Mouse (Mus musculus): ENCODE data around the gene Fbxl19.

The Fbxl19 gene

DNA sequence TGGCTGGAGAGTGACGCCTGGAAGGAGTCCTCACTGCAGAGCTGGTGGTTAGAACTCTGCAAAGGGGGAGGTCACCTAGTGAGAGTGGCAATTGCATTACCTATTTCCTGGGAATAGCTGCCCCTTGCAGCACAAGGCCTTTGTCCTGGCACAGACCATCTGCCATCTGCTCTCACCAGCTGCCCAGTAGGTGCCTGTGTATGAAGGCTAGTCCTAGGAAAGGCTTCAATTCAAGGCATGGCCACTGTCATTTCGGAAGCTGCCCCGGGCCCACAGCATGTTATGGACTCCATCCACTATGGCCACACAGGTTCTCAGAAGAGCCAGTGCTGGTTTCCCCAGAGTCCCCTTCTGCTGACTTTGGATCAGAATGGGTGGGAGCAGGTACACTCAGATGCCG lies 54.2 kb downstream of the Fbxl19 start:
- Histone ChIP-seq H3K27me3 (ENCODE audit: insufficient read depth, low read length) (no peaks in the 10 kb centered on the region), H3K9me3 (ENCODE audit: low read length) (no peaks in the 10 kb centered on the region), H3K36me3 (ENCODE audit: insufficient read depth, low read length) (peaks cover 85% of the 10 kb centered on the region), H3K4me3 (replicated peaks; ENCODE audit: low read length) (no peak overlapping the region), H3K4me1 (replicated peaks; ENCODE audit: low read depth, low read length) (peaks cover 69% of the 10 kb centered on the region)
- TF ChIP-seq POU5F1 (IDR thresholded peaks at IDR 0.05; ENCODE audit: borderline replicate concordance, low read length) (no peak), NANOG (IDR thresholded peaks at IDR 0.05; ENCODE audit: borderline replicate concordance, low read length) (no peak), CTCF (conservative IDR thresholded peaks at IDR 0.05; ENCODE audit: low read length) (no peak)

DNA sequence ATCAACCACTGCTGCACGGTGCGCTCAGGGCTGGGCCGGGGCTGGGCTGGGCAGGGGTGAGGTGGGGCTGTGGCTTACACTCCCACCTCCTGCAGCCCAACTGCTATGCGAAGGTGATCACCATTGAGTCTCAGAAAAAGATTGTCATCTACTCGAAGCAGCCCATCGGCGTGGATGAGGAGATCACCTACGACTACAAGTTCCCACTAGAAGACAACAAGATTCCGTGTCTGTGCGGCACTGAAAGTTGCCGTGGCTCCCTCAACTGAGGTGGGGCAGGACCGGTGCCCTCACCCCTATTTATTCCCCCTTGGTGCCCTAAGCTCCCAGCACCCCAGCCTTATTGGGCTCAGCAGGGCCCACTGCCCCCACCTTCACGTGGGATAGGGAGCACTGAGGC lies 54.9 kb downstream of the Fbxl19 start:
- Histone ChIP-seq H3K36me3 (ENCODE audit: insufficient read depth, low read length) (peaks cover 82% of the 10 kb centered on the region), H3K4me3 (replicated peaks; ENCODE audit: low read length) (no peak overlapping the region), H3K9me3 (ENCODE audit: low read length) (no peaks in the 10 kb centered on the region), H3K4me1 (replicated peaks; ENCODE audit: low read depth, low read length) (peaks cover 75% of the 10 kb centered on the region), H3K27me3 (ENCODE audit: insufficient read depth, low read length) (no peaks in the 10 kb centered on the region)
- TF ChIP-seq POU5F1 (IDR thresholded peaks at IDR 0.05; ENCODE audit: borderline replicate concordance, low read length) (no peak), NANOG (IDR thresholded peaks at IDR 0.05; ENCODE audit: borderline replicate concordance, low read length) (no peak), CTCF (conservative IDR thresholded peaks at IDR 0.05; ENCODE audit: low read length) (no peak)

DNA sequence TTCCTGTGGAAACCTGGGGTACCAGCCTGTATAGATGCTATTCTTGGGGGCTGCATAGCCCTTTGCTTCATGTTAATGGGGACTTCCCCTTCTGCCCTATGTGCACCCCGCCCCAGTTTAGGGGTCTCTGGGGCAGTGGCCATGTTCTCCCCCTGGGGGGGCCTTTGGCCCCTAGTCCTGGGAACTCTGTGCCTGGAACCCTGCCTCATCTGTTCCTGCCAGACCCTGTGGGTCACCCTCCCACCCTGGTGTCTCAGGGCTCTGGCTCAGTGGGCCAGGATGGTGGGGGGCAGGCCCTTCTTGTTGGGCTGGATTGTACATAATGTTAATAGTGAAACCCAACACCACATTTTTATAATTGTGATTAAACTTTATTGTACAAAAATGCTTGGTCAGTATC lies 55.4 kb downstream of the Fbxl19 start:
- Histone ChIP-seq H3K27me3 (ENCODE audit: insufficient read depth, low read length) (no peaks in the 10 kb centered on the region), H3K4me3 (replicated peaks; ENCODE audit: low read length) (no peak overlapping the region), H3K36me3 (ENCODE audit: insufficient read depth, low read length) (peaks cover 78% of the 10 kb centered on the region), H3K4me1 (replicated peaks; ENCODE audit: low read depth, low read length) (peaks cover 77% of the 10 kb centered on the region), H3K9me3 (ENCODE audit: low read length) (no peaks in the 10 kb centered on the region)
- TF ChIP-seq POU5F1 (IDR thresholded peaks at IDR 0.05; ENCODE audit: borderline replicate concordance, low read length) (no peak), CTCF (conservative IDR thresholded peaks at IDR 0.05; ENCODE audit: low read length) (no peak), NANOG (IDR thresholded peaks at IDR 0.05; ENCODE audit: borderline replicate concordance, low read length) (no peak)

DNA sequence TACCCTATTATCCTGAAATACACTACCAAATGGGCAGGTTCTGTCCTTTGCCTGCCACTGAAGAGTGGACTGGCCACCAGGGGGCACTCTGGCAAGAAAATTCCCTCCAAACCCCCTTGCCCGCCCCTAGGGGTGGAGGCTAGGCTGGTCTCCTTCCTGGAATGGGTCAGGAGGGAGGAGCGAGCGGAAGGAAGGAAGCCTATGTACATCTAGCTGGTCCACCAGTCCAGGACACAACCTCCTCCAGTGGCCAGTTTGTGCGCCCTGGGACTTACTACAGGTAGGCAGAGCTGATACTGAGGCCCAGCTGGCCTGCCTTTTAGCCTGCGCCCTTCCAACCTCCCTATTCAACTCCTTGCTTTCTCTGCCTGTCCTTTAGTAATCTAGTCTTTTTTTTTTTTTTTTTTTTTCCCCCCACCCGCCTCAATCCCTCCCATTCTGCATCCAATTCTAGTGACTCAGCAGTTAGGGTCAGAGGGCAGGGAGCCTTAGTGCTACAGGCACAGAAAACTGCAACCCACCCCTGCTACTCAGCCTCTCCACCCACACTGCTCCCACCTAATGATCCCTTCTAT lies 56.2 kb downstream of the Fbxl19 start, which contains the start of gene Hsd3b7:
TSS of gene Hsd3b7 (plus strand) at position 170 of the 575 bp plus-strand sequence.
- Histone ChIP-seq H3K9me3 (ENCODE audit: low read length) (no peaks in the 10 kb centered on the region), H3K4me3 (replicated peaks; ENCODE audit: low read length) (peak within 1 kb of the TSS; percentile 66), H3K36me3 (ENCODE audit: insufficient read depth, low read length) (peaks cover 70% of the 10 kb centered on the region), H3K27me3 (ENCODE audit: insufficient read depth, low read length) (no peaks in the 10 kb centered on the region), H3K4me1 (replicated peaks; ENCODE audit: low read depth, low read length) (peaks cover 70% of the 10 kb centered on the region)
- TF ChIP-seq NANOG (IDR thresholded peaks at IDR 0.05; ENCODE audit: borderline replicate concordance, low read length): no peak
- no peak for TF ChIP-seq POU5F1 (IDR thresholded peaks at IDR 0.05; ENCODE audit: borderline replicate concordance, low read length)
- peak; percentile 92 for TF ChIP-seq CTCF (conservative IDR thresholded peaks at IDR 0.05; ENCODE audit: low read length)

DNA sequence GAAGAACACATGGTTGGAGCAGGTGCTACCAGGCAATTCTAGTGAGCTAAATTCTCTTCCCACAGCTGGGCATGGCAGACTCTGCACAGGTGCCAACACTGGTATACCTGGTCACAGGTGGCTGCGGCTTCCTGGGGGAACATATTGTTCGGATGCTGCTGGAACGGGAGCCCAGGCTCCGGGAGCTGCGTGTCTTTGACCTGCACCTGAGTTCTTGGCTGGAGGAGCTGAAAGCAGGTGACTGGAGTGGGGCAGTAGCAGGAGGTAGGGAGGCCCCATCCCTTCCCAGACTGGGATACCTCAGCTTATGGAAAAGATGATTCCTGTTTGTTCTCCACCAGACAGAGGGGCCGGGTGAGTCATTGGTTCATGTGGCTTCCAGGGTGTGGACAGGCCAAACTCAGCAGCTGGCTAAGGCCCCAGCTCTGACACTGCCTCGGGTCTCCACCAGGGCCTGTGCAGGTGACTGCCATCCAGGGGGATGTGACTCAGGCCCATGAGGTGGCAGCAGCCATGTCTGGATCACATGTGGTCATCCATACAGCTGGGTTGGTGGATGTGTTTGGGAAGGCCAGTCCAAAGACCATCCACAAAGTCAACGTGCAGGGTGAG lies 56.8 kb downstream of the Fbxl19 start:
- no peak for TF ChIP-seq CTCF (conservative IDR thresholded peaks at IDR 0.05; ENCODE audit: low read length)
- peak overlapping the region; percentile 66 for H3K4me3 ChIP-seq (replicated peaks; ENCODE audit: low read length)
- peaks cover 64% of the 10 kb centered on the region for H3K36me3 ChIP-seq (ENCODE audit: insufficient read depth, low read length)
- no peaks in the 10 kb centered on the region for H3K27me3 ChIP-seq (ENCODE audit: insufficient read depth, low read length)
- no peaks in the 10 kb centered on the region for H3K9me3 ChIP-seq (ENCODE audit: low read length)
- H3K4me1 ChIP-seq (replicated peaks; ENCODE audit: low read depth, low read length): peaks cover 64% of the 10 kb centered on the region

DNA sequence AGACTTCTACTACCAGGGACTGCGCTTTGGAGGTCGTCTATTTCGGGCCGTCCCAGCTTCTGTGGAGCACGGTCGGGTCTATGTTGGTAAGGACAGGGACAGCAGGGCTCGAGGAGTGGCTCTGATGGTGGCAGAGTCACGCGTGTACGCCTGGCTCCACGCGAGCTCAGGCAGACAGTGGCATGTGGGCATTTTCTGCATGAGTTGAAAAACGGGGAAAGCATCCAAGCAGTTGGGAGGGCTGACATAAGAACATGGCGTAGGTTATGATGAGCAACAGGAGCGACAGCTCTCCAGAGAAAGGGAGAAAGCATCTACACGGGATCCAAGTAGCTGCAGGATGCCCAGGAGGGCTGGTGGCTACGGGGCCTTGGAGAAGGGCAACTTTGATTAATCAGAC lies 58.0 kb downstream of the Fbxl19 start:
- Histone ChIP-seq H3K9me3 (ENCODE audit: low read length) (no peaks in the 10 kb centered on the region), H3K36me3 (ENCODE audit: insufficient read depth, low read length) (peaks cover 52% of the 10 kb centered on the region), H3K4me3 (replicated peaks; ENCODE audit: low read length) (no peak overlapping the region), H3K4me1 (replicated peaks; ENCODE audit: low read depth, low read length) (peaks cover 57% of the 10 kb centered on the region), H3K27me3 (ENCODE audit: insufficient read depth, low read length) (no peaks in the 10 kb centered on the region)
- no peak for TF ChIP-seq POU5F1 (IDR thresholded peaks at IDR 0.05; ENCODE audit: borderline replicate concordance, low read length)
- TF ChIP-seq NANOG (IDR thresholded peaks at IDR 0.05; ENCODE audit: borderline replicate concordance, low read length): no peak
- no peak for TF ChIP-seq CTCF (conservative IDR thresholded peaks at IDR 0.05; ENCODE audit: low read length)

DNA sequence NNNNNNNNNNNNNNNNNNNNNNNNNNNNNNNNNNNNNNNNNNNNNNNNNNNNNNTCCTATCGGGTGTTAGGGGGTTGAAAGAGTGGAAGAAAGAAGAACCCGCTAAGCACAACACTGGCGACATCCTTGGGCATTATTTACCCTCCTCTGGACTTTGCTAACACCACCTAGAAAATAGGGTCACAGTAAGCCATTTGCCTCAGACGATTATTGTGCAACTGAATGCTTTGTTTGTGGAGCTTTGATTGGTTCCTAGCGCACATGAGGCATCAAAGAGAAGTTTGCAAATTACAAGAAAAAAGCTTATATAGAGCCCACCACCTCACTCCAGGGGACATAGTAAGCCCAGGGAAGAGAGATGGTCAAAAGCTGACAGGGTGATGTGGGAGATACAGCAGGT lies 64.5 kb downstream of the Fbxl19 start:
- Histone ChIP-seq H3K9me3 (ENCODE audit: low read length) (no peaks in the 10 kb centered on the region), H3K36me3 (ENCODE audit: insufficient read depth, low read length) (peaks cover under 1% of the 10 kb centered on the region; the same call in 1 of the 2 replicates), H3K4me3 (replicated peaks; ENCODE audit: low read length) (no peak overlapping the region), H3K4me1 (replicated peaks; ENCODE audit: low read depth, low read length) (peaks cover 43% of the 10 kb centered on the region), H3K27me3 (ENCODE audit: insufficient read depth, low read length) (peaks cover 6% of the 10 kb centered on the region)
- TF ChIP-seq POU5F1 (IDR thresholded peaks at IDR 0.05; ENCODE audit: borderline replicate concordance, low read length) (no peak), NANOG (IDR thresholded peaks at IDR 0.05; ENCODE audit: borderline replicate concordance, low read length) (no peak), CTCF (conservative IDR thresholded peaks at IDR 0.05; ENCODE audit: low read length) (no peak)

DNA sequence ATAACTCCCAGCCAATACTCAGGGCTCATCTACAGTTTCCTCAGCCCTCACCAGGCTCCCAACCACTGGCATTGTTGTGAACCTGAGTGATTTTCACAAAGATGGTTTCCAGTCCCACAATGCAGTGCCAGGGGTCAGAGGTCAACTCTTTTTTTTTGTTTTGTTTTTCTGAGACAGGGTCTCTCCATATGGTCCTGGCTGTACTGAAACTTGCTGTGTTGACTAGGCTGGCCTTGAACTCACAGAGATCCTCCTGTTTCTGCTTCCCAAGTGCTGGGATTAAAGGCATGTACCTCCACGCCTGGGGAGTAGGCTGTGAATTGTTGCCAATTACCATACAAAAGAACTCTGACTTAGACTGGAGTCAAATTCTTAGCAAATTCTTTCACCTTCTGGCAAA lies 65.5 kb downstream of the Fbxl19 start:
- Histone ChIP-seq H3K27me3 (ENCODE audit: insufficient read depth, low read length) (peaks cover 16% of the 10 kb centered on the region), H3K4me1 (replicated peaks; ENCODE audit: low read depth, low read length) (peaks cover 47% of the 10 kb centered on the region), H3K36me3 (ENCODE audit: insufficient read depth, low read length) (no peaks in the 10 kb centered on the region), H3K9me3 (ENCODE audit: low read length) (no peaks in the 10 kb centered on the region), H3K4me3 (replicated peaks; ENCODE audit: low read length) (no peak overlapping the region)
- TF ChIP-seq POU5F1 (IDR thresholded peaks at IDR 0.05; ENCODE audit: borderline replicate concordance, low read length): no peak
- no peak for TF ChIP-seq NANOG (IDR thresholded peaks at IDR 0.05; ENCODE audit: borderline replicate concordance, low read length)
- TF ChIP-seq CTCF (conservative IDR thresholded peaks at IDR 0.05; ENCODE audit: low read length): no peak

DNA sequence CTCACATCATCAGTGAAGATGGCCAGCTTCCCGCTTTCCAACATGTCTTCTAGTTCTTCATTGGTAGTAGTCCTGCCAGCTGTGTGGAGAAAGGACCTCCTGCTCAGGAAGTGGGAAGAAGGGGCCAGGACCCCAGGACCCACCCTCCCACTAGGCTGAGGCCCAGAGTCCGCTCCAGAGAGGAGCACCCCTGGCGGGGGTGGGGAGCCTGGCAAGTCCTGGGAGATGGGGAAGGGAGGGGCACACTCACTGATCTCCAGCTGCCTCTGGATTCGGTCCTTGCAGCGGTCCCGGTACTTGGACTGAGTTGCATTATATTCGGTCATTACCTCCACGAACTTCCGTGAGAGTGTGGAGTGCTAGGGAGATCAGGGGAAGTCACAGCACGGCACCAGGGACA lies 66.3 kb downstream of the Fbxl19 start:
- Histone ChIP-seq H3K4me3 (replicated peaks; ENCODE audit: low read length) (peak overlapping the region; percentile 65), H3K4me1 (replicated peaks; ENCODE audit: low read depth, low read length) (peaks cover 55% of the 10 kb centered on the region), H3K36me3 (ENCODE audit: insufficient read depth, low read length) (no peaks in the 10 kb centered on the region), H3K27me3 (ENCODE audit: insufficient read depth, low read length) (peaks cover 24% of the 10 kb centered on the region), H3K9me3 (ENCODE audit: low read length) (no peaks in the 10 kb centered on the region)
- no peak for TF ChIP-seq POU5F1 (IDR thresholded peaks at IDR 0.05; ENCODE audit: borderline replicate concordance, low read length)
- TF ChIP-seq CTCF (conservative IDR thresholded peaks at IDR 0.05; ENCODE audit: low read length): no peak
- TF ChIP-seq NANOG (IDR thresholded peaks at IDR 0.05; ENCODE audit: borderline replicate concordance, low read length): no peak

Measured in E14TG2a.4 (cell line).